Comparison of ENCODE assay signal across 17 mouse cellular contexts in the genomic region with DNA sequence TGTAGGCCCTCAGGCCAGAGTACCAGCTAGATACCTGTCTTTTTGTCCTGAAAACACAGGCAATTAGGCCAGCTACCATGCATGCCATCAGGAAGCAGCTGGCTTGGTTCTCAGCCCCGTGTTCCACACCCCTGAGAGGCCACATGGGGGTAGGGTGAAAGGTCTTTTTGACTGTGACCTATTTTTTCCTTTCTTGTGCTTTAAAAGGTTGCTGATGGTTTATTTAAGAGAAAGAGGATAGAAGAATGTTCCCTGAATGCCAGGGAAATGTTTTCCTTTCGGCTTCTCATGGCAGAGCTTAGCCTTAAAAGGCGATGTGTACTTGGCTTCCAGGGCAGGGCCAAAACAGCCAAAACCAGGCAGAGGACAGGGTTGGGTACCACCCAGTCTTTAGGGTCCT. TPM values are rescaled to one million over a fixed set of nuclear protein-coding genes. Genes with fewer than 3 reads are reported as not detected.
DNase-seq lines count a peak whose midpoint lies in the region; ATAC-seq and TF ChIP-seq lines count a peak whose summit lies in the region.
"Had no signal": no experiment of that assay in that cellular context is flagged by ENCODE, and none has a peak within 500 bp of the region (broad histone marks: within the 10 kb centered on the region; RNA-seq: fewer than 3 reads in every experiment).

No protein-coding gene starts in this region.

- H3K27me3 ChIP-seq in hindbrain, postnatal 0 days (ENCODE audit: insufficient read depth, low read length) = no peaks in the 10 kb centered on the region
- H3K27me3 ChIP-seq in hindbrain, embryonic 11.5 days (ENCODE audit: control insufficient read depth, insufficient read depth, low read length) = no peaks in the 10 kb centered on the region
- no peaks in the 10 kb centered on the region for H3K27me3 ChIP-seq in liver, adult 2 months (ENCODE audit: control insufficient read depth, insufficient read depth, low read length)
- no peaks in the 10 kb centered on the region for H3K27me3 ChIP-seq in liver, postnatal 0 days (ENCODE audit: insufficient read depth, low read length)
- H3K27me3 ChIP-seq: embryonic facial prominence, embryonic 12.5 days; forebrain, embryonic 12.5 days; hindbrain, embryonic 13.5 days; neural tube, embryonic 12.5 days had no signal

- DNase-seq in hindbrain, postnatal 0 days (ENCODE audit: low spot score) = no peak
- DNase-seq in hindbrain, embryonic 11.5 days (ENCODE audit: low spot score) = no peak
- peak; percentile 68 for DNase-seq in liver, adult 2 months (ENCODE audit: extremely low read depth, low read depth, low spot score)
- no peak for DNase-seq in liver, postnatal 0 days
- DNase-seq in lung, postnatal 25 days (ENCODE audit: low spot score) = peak; percentile 39
- DNase-seq in adrenal gland, postnatal 25 days = no peak
- no peak for DNase-seq in neural tube, embryonic 10.5 days (ENCODE audit: extremely low spot score, low spot score)
- DNase-seq: adrenal gland, postnatal 36 days; midbrain, embryonic 14.5 days; spleen, adult 18-20 months; thymus, adult 2 months had no signal

- WGBS in hindbrain, postnatal 0 days = 63% methylated on average over 3 of the region's 3 CpGs
- WGBS in hindbrain, embryonic 11.5 days = 61% methylated on average over 3 of the region's 3 CpGs
- 16% methylated on average over 3 of the region's 3 CpGs for WGBS in liver, adult 2 months
- WGBS in liver, postnatal 0 days (ENCODE audit: insufficient replicate concordance) = 54% methylated on average over 3 of the region's 3 CpGs

- no peak overlapping the region for H3K4me2 ChIP-seq in hindbrain, postnatal 0 days (ENCODE audit: low read depth, low read length)
- H3K4me2 ChIP-seq in hindbrain, embryonic 11.5 days (replicated peaks; ENCODE audit: low read depth, low read length) = no peak overlapping the region
- H3K4me2 ChIP-seq in liver, postnatal 0 days (ENCODE audit: low read depth, low read length) = no peak overlapping the region
- H3K4me2 ChIP-seq: embryonic facial prominence, embryonic 12.5 days; forebrain, embryonic 12.5 days; heart, embryonic 11.5 days; hindbrain, embryonic 13.5 days; neural tube, embryonic 12.5 days had no signal

- no peak for TF ChIP-seq POLR2A in liver, adult 2 months (IDR thresholded peaks at IDR 0.05; ENCODE audit: extremely low read depth, insufficient read depth, low read length)
- no peak for TF ChIP-seq POLR2A in embryonic fibroblast, embryonic 13.5 days (IDR thresholded peaks at IDR 0.05; ENCODE audit: low read depth, low read length)

- TF ChIP-seq EP300 in liver, postnatal 0 days (IDR thresholded peaks at IDR 0.05; ENCODE audit: low read depth) = no peak

- peak overlapping the region; percentile 32; the same call in 1 of the 2 replicates for H3K27ac ChIP-seq in hindbrain, postnatal 0 days
- no peak overlapping the region for H3K27ac ChIP-seq in hindbrain, embryonic 11.5 days (ENCODE audit: low read depth, low read length)
- H3K27ac ChIP-seq in liver, adult 2 months (replicated peaks; ENCODE audit: insufficient read depth, low read depth, low read length) = no peak overlapping the region
- no peak overlapping the region for H3K27ac ChIP-seq in liver, postnatal 0 days (ENCODE audit: low read depth)
- 0 out of 2 replicates have a peak overlapping the region, but pooled peaks have one; percentile 13 for H3K27ac ChIP-seq in embryonic fibroblast, embryonic 13.5 days (ENCODE audit: insufficient read depth, low read length)
- H3K27ac ChIP-seq: embryonic facial prominence, embryonic 12.5 days; forebrain, embryonic 12.5 days; hindbrain, embryonic 13.5 days; neural tube, embryonic 12.5 days had no signal

- TF ChIP-seq CTCF in hindbrain, postnatal 0 days (IDR thresholded peaks at IDR 0.05; ENCODE audit: low read depth) = no peak
- TF ChIP-seq CTCF in liver, adult 2 months (IDR thresholded peaks at IDR 0.05; ENCODE audit: low read depth, low read length) = no peak
- TF ChIP-seq CTCF in liver, postnatal 0 days (IDR thresholded peaks at IDR 0.05; ENCODE audit: low read depth) = no peak
- TF ChIP-seq CTCF in embryonic fibroblast, embryonic 13.5 days (IDR thresholded peaks at IDR 0.05; ENCODE audit: borderline replicate concordance, insufficient read depth, low read length) = no peak

- no peak overlapping the region for H3K4me3 ChIP-seq in hindbrain, postnatal 0 days (ENCODE audit: low read length)
- H3K4me3 ChIP-seq in hindbrain, embryonic 11.5 days (ENCODE audit: low read depth, low read length) = no peak overlapping the region
- H3K4me3 ChIP-seq in liver, adult 2 months (ENCODE audit: insufficient read depth, low read depth, low read length) = no peak overlapping the region
- no peak overlapping the region for H3K4me3 ChIP-seq in liver, postnatal 0 days (ENCODE audit: low read depth, low read length)
- no peak overlapping the region for H3K4me3 ChIP-seq in embryonic fibroblast, embryonic 13.5 days (ENCODE audit: insufficient read depth, low read length)
- H3K4me3 ChIP-seq: embryonic facial prominence, embryonic 12.5 days; forebrain, embryonic 12.5 days; hindbrain, embryonic 13.5 days; neural tube, embryonic 12.5 days had no signal

- H3K79me2 ChIP-seq in liver, adult 2 months (ENCODE audit: control insufficient read depth, insufficient read depth, low read length) = peaks cover 19% of the 10 kb centered on the region; the same call in 1 of the 2 replicates

- H3K4me1 ChIP-seq in hindbrain, postnatal 0 days (ENCODE audit: insufficient read depth, low read length) = 0 out of 2 replicates have a peak, but pooled peaks cover 2% of the 10 kb centered on the region
- no peaks in the 10 kb centered on the region for H3K4me1 ChIP-seq in hindbrain, embryonic 11.5 days (replicated peaks; ENCODE audit: control insufficient read depth, insufficient read depth, low read length)
- H3K4me1 ChIP-seq in liver, adult 2 months (ENCODE audit: control insufficient read depth, insufficient read depth, low read length) = peaks cover 18% of the 10 kb centered on the region
- H3K4me1 ChIP-seq in liver, postnatal 0 days (ENCODE audit: insufficient read depth) = peaks cover 19% of the 10 kb centered on the region
- no peaks in the 10 kb centered on the region; the same call in 1 of the 2 replicates for H3K4me1 ChIP-seq in embryonic fibroblast, embryonic 13.5 days (ENCODE audit: control insufficient read depth, insufficient read depth, low read length)

- ATAC-seq in hindbrain, postnatal 0 days = no peak
- no peak for ATAC-seq in hindbrain, embryonic 11.5 days (ENCODE audit: low FRiP score)
- no peak for ATAC-seq in liver, postnatal 0 days

- H3K9ac ChIP-seq in hindbrain, postnatal 0 days (replicated peaks; ENCODE audit: low read length) = no peak overlapping the region
- no peak overlapping the region for H3K9ac ChIP-seq in hindbrain, embryonic 11.5 days (ENCODE audit: low read depth, low read length)
- no peak overlapping the region for H3K9ac ChIP-seq in liver, adult 2 months (ENCODE audit: low read depth, low read length)
- no peak overlapping the region for H3K9ac ChIP-seq in liver, postnatal 0 days (replicated peaks)
- H3K9ac ChIP-seq: embryonic facial prominence, embryonic 12.5 days; forebrain, embryonic 12.5 days; hindbrain, embryonic 13.5 days; neural tube, embryonic 12.5 days had no signal

- no peaks in the 10 kb centered on the region for H3K9me3 ChIP-seq in hindbrain, postnatal 0 days (ENCODE audit: low read length)
- no peaks in the 10 kb centered on the region for H3K9me3 ChIP-seq in hindbrain, embryonic 11.5 days (ENCODE audit: control insufficient read depth, low read length)
- H3K9me3 ChIP-seq in liver, postnatal 0 days (ENCODE audit: low read length) = no peaks in the 10 kb centered on the region
- H3K9me3 ChIP-seq: embryonic facial prominence, embryonic 12.5 days; forebrain, embryonic 12.5 days; hindbrain, embryonic 13.5 days; neural tube, embryonic 12.5 days had no signal

- no peaks in the 10 kb centered on the region for H3K36me3 ChIP-seq in hindbrain, postnatal 0 days (ENCODE audit: insufficient read depth, low read length)
- no peaks in the 10 kb centered on the region for H3K36me3 ChIP-seq in hindbrain, embryonic 11.5 days (ENCODE audit: control insufficient read depth, insufficient read depth, low read length)
- no peaks in the 10 kb centered on the region for H3K36me3 ChIP-seq in liver, adult 2 months (ENCODE audit: control insufficient read depth, insufficient read depth, low read length)
- H3K36me3 ChIP-seq in liver, postnatal 0 days (replicated peaks; ENCODE audit: insufficient read depth, low read length) = peaks cover 5% of the 10 kb centered on the region; the same call in 1 of the 2 replicates
- H3K36me3 ChIP-seq: neural tube, embryonic 12.5 days had no signal

RNA-seq across cellular contexts. Expression of gene Mob2, which starts 40.0 kb away (rescaled TPM):
- 41.1 and 45.5 TPM in 2 replicates for total RNA-seq in hindbrain, postnatal 0 days (2014; rRNA removed)
- polyA plus RNA-seq in hindbrain, postnatal 0 days (2015; fragmentation: Nextera tagmentation; extraction: Ambion mirVana) = 43.4 and 44.1 TPM in 2 replicates
- 53.3 and 59.8 TPM in 2 replicates for polyA plus RNA-seq in hindbrain, embryonic 11.5 days (2014; fragmentation: Nextera tagmentation; extraction: Ambion mirVana)
- total RNA-seq in liver, adult 2 months (2014; rRNA removed) = 26.2 and 27.6 TPM in 2 replicates
- 24.0 and 26.4 TPM in 2 replicates for polyA plus RNA-seq in liver, adult 2 months (2012; rRNA removed)
- 38.5 and 40.8 TPM in 2 replicates for polyA plus RNA-seq in liver, postnatal 0 days (2015; fragmentation: Nextera tagmentation; extraction: Ambion mirVana)
- 15.2 and 15.9 TPM in 2 replicates for polyA plus RNA-seq in embryonic fibroblast, embryonic 13.5 days (2011; ENCODE audit: insufficient read length, low read depth, missing spikeins)
- 50.3 and 56.9 TPM in 2 replicates for total RNA-seq in adrenal gland, postnatal 25 days (2021)

Comparison
In these comparisons a context has a peak if more than half of its experiments do, and no peak if none do; other contexts are left out.
1. DNase-seq: peak in liver, adult 2 months (single experiment) and lung, postnatal 25 days (single experiment); none in hindbrain, postnatal 0 days (single experiment), hindbrain, embryonic 11.5 days (single experiment), liver, postnatal 0 days (single experiment), adrenal gland, postnatal 25 days (single experiment) and neural tube, embryonic 10.5 days (single experiment).
2. H3K27ac ChIP-seq: peak in hindbrain, postnatal 0 days (single experiment) and embryonic fibroblast, embryonic 13.5 days (single experiment); none in hindbrain, embryonic 11.5 days (single experiment), liver, adult 2 months (single experiment) and liver, postnatal 0 days (single experiment).